Mouse (Mus musculus) heart, embryonic 11.5 days (tissue): ENCODE results near the gene Adgrd1. TPM values are rescaled to one million over a fixed set of nuclear protein-coding genes. Genes with fewer than 3 reads are reported as not detected.

Experiments
- ATAC-seq: fragments of 200-750 bp; cut with Nextera tagmentation; replicated peaks from 2 replicates; pipeline ENCODE4 v1.8.0; 2017; ENCODE audit warnings: moderate library complexity; ENCODE audit not compliant: insufficient number of reproducible peaks, low FRiP score, low TSS enrichment
- H3K27ac ChIP-seq: fragments of 300-500 bp; sonication (generic); 2 replicates; pipeline ENCODE4 v1.5.1; 2014; ENCODE audit warnings: mild to moderate bottlenecking, low read depth, low read length
- H3K27me3 ChIP-seq: fragments of 300-500 bp; sonication (generic); 2 replicates; pipeline ENCODE4 v1.6.1; 2014; ENCODE audit warnings: mild to moderate bottlenecking, low read length, mixed read lengths; ENCODE audit not compliant: control insufficient read depth, insufficient read depth
- H3K36me3 ChIP-seq: fragments of 300-500 bp; sonication (generic); 2 replicates; pipeline ENCODE4 v1.6.1; 2014; ENCODE audit warnings: mild to moderate bottlenecking, low read length, moderate library complexity, mixed read lengths; ENCODE audit not compliant: control insufficient read depth, insufficient read depth
- H3K4me1 ChIP-seq: fragments of 300-500 bp; sonication (generic); 2 replicates; pipeline ENCODE4 v1.6.1; 2014; ENCODE audit warnings: low read length; ENCODE audit not compliant: control insufficient read depth, insufficient read depth
- H3K4me2 ChIP-seq: fragments of 300-500 bp; sonication (generic); 2 replicates; pipeline ENCODE4 v1.6.1; 2014; ENCODE audit warnings: mild to moderate bottlenecking, moderate library complexity
- H3K4me3 ChIP-seq: fragments of 300-500 bp; sonication (generic); 2 replicates; pipeline ENCODE4 v1.5.1; 2014; ENCODE audit warnings: low read depth, low read length
- H3K9ac ChIP-seq: fragments of 300-500 bp; sonication (generic); 2 replicates; pipeline ENCODE4 v1.6.1; 2014; ENCODE audit warnings: mild to moderate bottlenecking, low read depth, low read length, moderate library complexity
- H3K9me3 ChIP-seq: fragments of 300-500 bp; sonication (generic); replicated peaks from 2 replicates; pipeline ENCODE4 v1.6.1; 2016; ENCODE audit warnings: low read length; ENCODE audit not compliant: control insufficient read depth
- WGBS: fragments of 180-500 bp; shearing (Covaris S2); extraction: QIAGEN DNeasy Blood & Tissue Kit; methylation state at CpG from one replicate; pipeline ENCODE4 v1.1.7; 2014; ENCODE audit not compliant: insufficient replicate concordance; 5-methylcytosine and 5-hydroxymethylcytosine counted together
- polyA plus RNA-seq: library from polyadenylated mRNA; unstranded; fragments of >200 nt; fragmentation: Nextera tagmentation; extraction: Ambion mirVana; gene quantifications from 2 replicates; pipeline ENCODE4 v1.2.1, GENCODE M21; 2014

Gene Adgrd1
- polyA plus RNA-seq, 1 experiment from 2014 or later: 0.31 TPM

GRCm38 (mm10) chr5:129249080-129249479 is 152.5 kb downstream of the Adgrd1 start:
- 47% methylated on average over 8 of the region's 8 CpGs for whole genome bisulfite sequencing
- Histone ChIP-seq H3K4me3 (no peak overlapping the region), H3K4me1 (0 out of 2 replicates have a peak, but pooled peaks cover 3% of the 10 kb centered on the region), H3K9ac (no peak overlapping the region), H3K27ac (no peak overlapping the region), H3K4me2 (no peak overlapping the region), H3K27me3 (no peaks in the 10 kb centered on the region), H3K36me3 (no peaks in the 10 kb centered on the region), H3K9me3 (no peaks in the 10 kb centered on the region)
- peak; percentile 70 for ATAC-seq

Other genes with a start within 250 kb of the Adgrd1 start
- 0.03 and 0.39 TPM in 2 replicates for gene Rimbp2, start 143.3 kb upstream of the Adgrd1 start, polyA plus RNA-seq
- gene Stx2, start 88.2 kb upstream of the Adgrd1 start, polyA plus RNA-seq: 23.1 and 24.2 TPM in 2 replicates
- gene Ran, start 76.7 kb upstream of the Adgrd1 start, polyA plus RNA-seq: 499 and 500 TPM in 2 replicates